Mouse (Mus musculus) midbrain, embryonic 13.5 days (tissue): ENCODE results near the gene Treml4. TPM values are rescaled to one million over a fixed set of nuclear protein-coding genes. Genes with fewer than 3 reads are reported as not detected.

Experiments
- ATAC-seq: fragments of 200-750 bp; cut with Nextera tagmentation; 2 replicates; pipeline ENCODE4 v1.8.0; 2017; ENCODE audit warnings: mild to moderate bottlenecking, moderate TSS enrichment, moderate library complexity
- H3K27ac ChIP-seq: fragments of 300-500 bp; sonication (generic); 2 replicates; pipeline ENCODE4 v1.5.1; 2015; ENCODE audit warnings: inconsistent platforms, mild to moderate bottlenecking, moderate library complexity
- H3K27me3 ChIP-seq: fragments of 300-500 bp; sonication (generic); 2 replicates; pipeline ENCODE4 v1.6.1; 2015; ENCODE audit warnings: mild to moderate bottlenecking, inconsistent platforms
- H3K36me3 ChIP-seq: fragments of 300-500 bp; sonication (generic); 2 replicates; pipeline ENCODE4 v1.6.1; 2015; ENCODE audit warnings: mild to moderate bottlenecking, inconsistent platforms
- H3K4me1 ChIP-seq: fragments of 300-500 bp; sonication (generic); replicated peaks from 2 replicates; pipeline ENCODE4 v1.6.1; 2015; ENCODE audit warnings: inconsistent platforms
- H3K4me2 ChIP-seq: fragments of 300-500 bp; sonication (generic); replicated peaks from 2 replicates; pipeline ENCODE4 v1.6.1; 2015; ENCODE audit warnings: moderate library complexity, mild to moderate bottlenecking, inconsistent platforms
- H3K4me3 ChIP-seq: fragments of 300-500 bp; sonication (generic); replicated peaks from 2 replicates; pipeline ENCODE4 v1.5.1; 2015; ENCODE audit warnings: mild to moderate bottlenecking, inconsistent platforms
- H3K9ac ChIP-seq: fragments of 300-500 bp; sonication (generic); replicated peaks from 2 replicates; pipeline ENCODE4 v1.6.1; 2015; ENCODE audit warnings: mild to moderate bottlenecking, inconsistent platforms
- H3K9me3 ChIP-seq: fragments of 300-500 bp; sonication (generic); 2 replicates; pipeline ENCODE4 v1.6.1; 2016; ENCODE audit warnings: mild to moderate bottlenecking, inconsistent platforms
- WGBS: fragments of 180-500 bp; shearing (Covaris S2); methylation state at CpG from one replicate; pipeline ENCODE4 v1.1.7; 2015; 5-methylcytosine and 5-hydroxymethylcytosine counted together
- polyA plus RNA-seq: library from polyadenylated mRNA; unstranded; fragments of >200 nt; fragmentation: Nextera tagmentation; extraction: Ambion mirVana; gene quantifications from 2 replicates; pipeline ENCODE4 v1.2.1, GENCODE M21; 2015

Gene Treml4
- polyA plus RNA-seq = 0.20 and 0.30 TPM in 2 replicates

DNA sequence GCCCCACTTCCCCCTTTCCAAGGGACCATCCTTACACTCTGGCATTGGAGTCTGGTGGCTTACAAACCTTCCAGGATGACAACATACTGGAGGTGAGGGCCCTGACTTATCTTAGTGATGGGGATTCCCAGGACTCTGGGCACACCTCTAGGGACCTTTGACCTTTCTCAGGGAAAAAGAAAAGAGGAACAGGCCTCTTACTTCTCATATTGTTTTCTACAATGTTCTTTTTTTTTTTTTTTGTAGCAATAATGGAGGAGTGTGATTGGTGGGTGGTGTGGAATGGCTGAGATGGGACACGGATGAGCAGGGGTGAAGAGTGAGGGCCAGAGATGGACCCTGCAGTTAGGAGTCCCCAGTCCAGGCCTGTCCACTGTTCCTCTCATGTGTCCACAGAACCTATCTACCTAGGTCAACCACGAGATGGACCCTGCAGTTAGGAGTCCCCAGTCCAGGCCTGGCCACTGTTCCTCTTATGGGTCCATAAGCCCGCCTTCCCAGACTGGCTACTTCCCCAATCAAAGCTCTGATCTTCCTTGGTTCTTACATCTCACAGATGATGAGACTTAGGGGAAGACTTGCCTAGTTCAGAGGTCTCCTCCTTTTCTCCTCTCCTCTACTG lies at the start of gene Treml4:
Treml4 (plus strand) TSS at position 555 of the 622 bp plus-strand sequence.
- no peak within 1 kb of the TSS for H3K4me2 ChIP-seq
- no peak for ATAC-seq
- WGBS = 86% methylated on average over 3 of the region's 3 CpGs
- H3K36me3 ChIP-seq = no peaks in the 10 kb centered on the region
- no peaks in the 10 kb centered on the region for H3K27me3 ChIP-seq
- H3K4me1 ChIP-seq = no peaks in the 10 kb centered on the region
- no peak within 1 kb of the TSS for H3K27ac ChIP-seq
- H3K4me3 ChIP-seq = no peak within 1 kb of the TSS
- H3K9me3 ChIP-seq = peaks cover 7% of the 10 kb centered on the region
- no peak within 1 kb of the TSS for H3K9ac ChIP-seq

DNA sequence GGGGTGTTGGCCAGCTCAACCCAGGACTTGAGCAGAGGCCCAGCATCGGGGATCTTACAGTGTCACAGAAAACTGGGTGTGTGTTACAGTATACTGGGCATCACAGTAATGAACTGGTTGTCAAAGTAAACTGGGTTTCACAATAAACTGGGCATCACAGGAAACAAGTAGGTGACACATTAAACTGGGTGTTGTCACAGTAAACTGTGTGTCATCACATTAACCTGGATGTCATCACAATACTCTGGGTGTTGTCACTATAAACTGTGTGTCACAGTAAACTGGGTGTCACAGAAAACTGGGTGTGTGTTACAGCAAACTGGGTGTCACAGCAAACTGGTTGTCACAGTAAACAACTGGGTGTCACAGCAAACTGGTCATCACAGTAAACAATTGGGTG lies 48.7 kb upstream of the Treml4 start:
- Histone ChIP-seq H3K27me3 (no peaks in the 10 kb centered on the region), H3K36me3 (no peaks in the 10 kb centered on the region), H3K4me2 (no peak overlapping the region), H3K27ac (no peak overlapping the region), H3K4me1 (no peaks in the 10 kb centered on the region), H3K9me3 (no peaks in the 10 kb centered on the region), H3K4me3 (no peak overlapping the region), H3K9ac (no peak overlapping the region)
- ATAC-seq = no peak
- 98% methylated on average over 1 of the region's 1 CpGs for WGBS

DNA sequence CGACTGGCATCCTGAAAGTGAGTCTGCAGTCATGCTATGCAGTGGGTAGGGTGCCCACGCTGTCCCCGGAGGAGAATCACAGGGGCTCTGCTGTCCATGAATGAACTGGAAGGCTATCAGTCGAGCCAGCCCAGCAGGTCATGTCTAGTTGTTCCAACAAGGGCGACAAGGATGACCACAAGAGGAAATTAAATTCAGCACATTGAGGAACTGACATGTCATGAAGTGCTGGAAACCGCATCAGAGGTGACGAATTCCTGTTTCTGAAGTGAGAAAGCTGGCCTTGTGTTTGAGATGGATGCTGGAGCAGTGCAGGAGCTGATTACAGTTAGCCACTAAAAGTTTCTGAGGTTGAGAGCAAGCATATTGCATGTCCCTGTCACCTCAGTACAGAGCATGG lies 33.4 kb upstream of the Treml4 start:
- Histone ChIP-seq H3K4me1 (no peaks in the 10 kb centered on the region), H3K36me3 (no peaks in the 10 kb centered on the region), H3K27me3 (no peaks in the 10 kb centered on the region), H3K4me2 (no peak overlapping the region), H3K9ac (no peak overlapping the region), H3K27ac (no peak overlapping the region), H3K9me3 (no peaks in the 10 kb centered on the region), H3K4me3 (no peak overlapping the region)
- WGBS = 86% methylated on average over 7 of the region's 7 CpGs
- ATAC-seq = no peak

DNA sequence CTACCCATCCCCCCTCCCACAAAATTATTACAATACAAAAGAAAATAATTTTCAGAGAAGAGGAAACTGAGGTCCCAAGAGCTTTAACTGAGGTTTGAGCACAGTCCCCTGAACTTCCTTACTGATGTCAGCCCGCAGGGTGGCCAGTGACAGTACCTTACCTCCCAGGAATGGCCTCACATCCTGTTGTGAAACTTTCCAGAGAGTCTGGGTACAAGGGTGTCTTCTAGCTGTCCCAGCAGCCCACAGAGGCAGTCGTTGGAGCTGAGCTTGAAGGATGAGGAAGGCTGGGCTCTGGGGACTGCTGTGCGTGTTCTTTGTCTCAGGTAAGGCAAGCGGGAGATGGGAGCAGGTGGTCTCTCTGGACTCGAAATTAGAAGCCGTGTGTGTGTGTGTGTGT lies 31.6 kb upstream of the Treml4 start, which contains the start of gene Trem1:
Trem1 (plus strand) TSS at position 251 of the 400 bp plus-strand sequence.
- Histone ChIP-seq H3K4me3 (no peak within 1 kb of the TSS), H3K9me3 (no peaks in the 10 kb centered on the region), H3K9ac (no peak within 1 kb of the TSS), H3K36me3 (no peaks in the 10 kb centered on the region), H3K27ac (no peak within 1 kb of the TSS), H3K4me1 (no peaks in the 10 kb centered on the region), H3K4me2 (no peak within 1 kb of the TSS), H3K27me3 (no peaks in the 10 kb centered on the region)
- no peak for ATAC-seq
- WGBS = 88% methylated on average over 6 of the region's 6 CpGs

DNA sequence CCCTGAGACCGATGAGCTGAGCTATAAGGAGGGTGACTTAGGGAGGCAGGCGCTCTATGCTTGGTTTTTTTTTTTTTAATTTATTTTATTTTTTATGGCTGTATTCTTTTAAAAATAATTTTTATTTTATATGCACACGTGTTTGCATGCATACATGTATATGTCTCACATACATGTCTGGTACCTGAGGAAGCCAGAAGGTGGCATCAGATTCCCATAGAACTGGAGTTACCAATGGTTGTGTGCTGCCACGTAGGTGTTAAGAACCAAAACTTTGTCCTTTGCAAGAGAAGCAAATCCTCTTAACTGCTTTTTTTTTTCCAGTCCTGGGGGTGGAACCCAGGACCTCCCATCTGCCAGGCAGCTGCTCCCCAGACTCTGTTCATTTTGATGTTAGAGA lies 30.3 kb upstream of the Treml4 start:
- H3K4me3 ChIP-seq = no peak overlapping the region
- H3K36me3 ChIP-seq = no peaks in the 10 kb centered on the region
- 0 out of 2 replicates have a peak, but pooled peaks cover 4% of the 10 kb centered on the region for H3K9me3 ChIP-seq
- H3K27ac ChIP-seq = no peak overlapping the region
- no peaks in the 10 kb centered on the region for H3K27me3 ChIP-seq
- no peak overlapping the region for H3K9ac ChIP-seq
- no peaks in the 10 kb centered on the region for H3K4me1 ChIP-seq
- no peak for ATAC-seq
- 82% methylated on average over 4 of the region's 4 CpGs for WGBS
- H3K4me2 ChIP-seq = no peak overlapping the region

DNA sequence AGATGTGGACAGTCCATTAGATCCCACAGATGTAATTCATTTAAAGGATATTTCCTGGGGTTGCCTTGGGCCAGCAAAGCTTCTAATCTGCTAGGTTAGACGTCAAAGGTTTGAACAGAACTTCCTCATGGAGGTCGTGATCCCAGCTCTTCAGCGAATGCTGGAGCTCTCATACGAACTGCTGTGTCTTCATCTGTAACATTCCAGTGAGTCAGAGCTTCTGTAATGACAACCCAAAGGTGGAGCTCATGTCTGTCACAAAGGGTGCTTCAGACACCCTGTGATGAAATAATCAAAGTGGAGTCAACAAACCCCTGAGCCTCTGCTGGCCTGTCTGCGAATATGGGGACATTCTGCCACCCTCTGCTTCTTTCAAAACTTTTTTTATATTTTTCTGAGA lies 29.5 kb upstream of the Treml4 start:
- Histone ChIP-seq H3K27ac (no peak overlapping the region), H3K36me3 (no peaks in the 10 kb centered on the region), H3K4me3 (no peak overlapping the region), H3K9ac (no peak overlapping the region), H3K27me3 (no peaks in the 10 kb centered on the region), H3K4me2 (no peak overlapping the region), H3K4me1 (no peaks in the 10 kb centered on the region), H3K9me3 (0 out of 2 replicates have a peak, but pooled peaks cover 4% of the 10 kb centered on the region)
- WGBS = 79% methylated on average over 5 of the region's 5 CpGs
- ATAC-seq = no peak

DNA sequence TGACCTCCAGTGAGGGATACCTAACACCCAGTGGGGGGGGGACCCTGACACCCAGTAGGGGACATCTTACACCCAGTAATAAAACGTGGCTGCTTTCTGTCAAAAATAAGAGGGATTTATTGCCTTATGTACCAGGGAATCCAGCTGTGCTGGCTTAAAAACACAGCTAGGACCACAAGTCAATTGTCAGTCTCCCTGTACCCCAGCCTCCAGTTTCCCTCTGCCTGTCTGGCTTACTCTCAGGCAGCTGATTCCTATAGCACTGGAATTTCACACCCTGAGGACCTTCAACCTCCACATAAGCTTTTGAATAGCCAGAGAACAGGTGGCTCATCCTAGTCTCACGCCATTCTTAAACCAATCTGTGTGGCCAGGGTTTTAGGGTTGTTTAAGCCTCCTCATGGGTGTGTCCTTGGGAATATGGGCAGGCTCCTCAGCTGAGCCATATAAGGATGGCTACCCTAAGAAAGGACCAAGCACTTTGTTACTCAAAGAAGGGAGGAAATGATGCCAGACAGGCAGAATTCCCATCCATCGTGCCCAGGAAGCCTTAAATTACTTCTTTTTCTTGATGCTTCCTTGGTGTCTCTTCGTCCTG lies 28.2 kb upstream of the Treml4 start:
- Histone ChIP-seq H3K9ac (no peak overlapping the region), H3K36me3 (no peaks in the 10 kb centered on the region), H3K4me2 (no peak overlapping the region), H3K27me3 (no peaks in the 10 kb centered on the region), H3K4me1 (no peaks in the 10 kb centered on the region), H3K9me3 (0 out of 2 replicates have a peak, but pooled peaks cover 4% of the 10 kb centered on the region), H3K27ac (no peak overlapping the region), H3K4me3 (no peak overlapping the region)
- no peak for ATAC-seq
- WGBS = 66% methylated on average over 4 of the region's 4 CpGs

- 92% methylated on average over 8 of the region's 8 CpGs for WGBS
- no peaks in the 10 kb centered on the region for H3K27me3 ChIP-seq
- H3K4me3 ChIP-seq = no peak overlapping the region
- H3K27ac ChIP-seq = no peak overlapping the region
- H3K9ac ChIP-seq = no peak overlapping the region
- ATAC-seq = no peak
- H3K36me3 ChIP-seq = no peaks in the 10 kb centered on the region
- H3K4me1 ChIP-seq = no peaks in the 10 kb centered on the region
- H3K9me3 ChIP-seq = 0 out of 2 replicates have a peak, but pooled peaks cover 4% of the 10 kb centered on the region
- no peak overlapping the region for H3K4me2 ChIP-seq
These were observed 26.5 kb upstream of the Treml4 start for GRCm38 (mm10) chr17:48237621-48238020.

DNA sequence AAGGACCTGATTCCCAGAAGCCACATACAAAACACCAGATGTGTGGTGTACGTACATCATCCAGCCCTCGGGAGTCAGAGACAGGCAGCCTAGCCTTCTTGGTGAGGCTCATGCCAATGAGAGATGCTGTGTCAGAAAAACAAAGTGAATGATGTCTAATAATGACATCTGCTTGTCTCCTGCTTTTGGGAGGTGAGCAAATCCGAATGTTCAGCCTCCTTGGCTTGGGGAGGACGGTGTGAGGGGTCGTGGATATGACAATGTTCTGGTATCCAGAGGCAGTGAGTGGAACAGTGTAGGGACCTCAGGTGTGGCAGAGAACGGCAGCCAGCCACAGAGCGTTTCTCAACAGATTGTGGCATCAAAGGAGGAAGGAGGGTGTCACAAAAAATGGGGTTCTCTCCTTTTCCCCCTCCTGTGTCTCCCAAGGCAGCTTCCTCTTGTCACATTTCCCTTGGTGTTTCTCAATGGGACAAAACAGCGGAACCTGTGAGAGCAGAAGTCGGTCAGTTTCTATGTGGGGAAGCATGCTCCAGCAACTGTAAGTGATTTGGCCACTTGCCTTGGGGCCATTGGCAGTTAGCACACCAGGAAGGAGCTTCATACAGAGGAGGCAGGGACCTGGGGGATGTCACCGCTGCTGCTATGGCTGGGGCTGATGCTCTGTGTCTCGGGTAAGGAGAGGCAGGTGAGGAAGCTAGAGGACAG lies 16.7 kb upstream of the Treml4 start, which contains the start of gene Trem3:
Trem3 (plus strand) TSS at position 557 of the 708 bp plus-strand sequence.
- no peak within 1 kb of the TSS for H3K4me3 ChIP-seq
- WGBS = 86% methylated on average over 11 of the region's 11 CpGs

DNA sequence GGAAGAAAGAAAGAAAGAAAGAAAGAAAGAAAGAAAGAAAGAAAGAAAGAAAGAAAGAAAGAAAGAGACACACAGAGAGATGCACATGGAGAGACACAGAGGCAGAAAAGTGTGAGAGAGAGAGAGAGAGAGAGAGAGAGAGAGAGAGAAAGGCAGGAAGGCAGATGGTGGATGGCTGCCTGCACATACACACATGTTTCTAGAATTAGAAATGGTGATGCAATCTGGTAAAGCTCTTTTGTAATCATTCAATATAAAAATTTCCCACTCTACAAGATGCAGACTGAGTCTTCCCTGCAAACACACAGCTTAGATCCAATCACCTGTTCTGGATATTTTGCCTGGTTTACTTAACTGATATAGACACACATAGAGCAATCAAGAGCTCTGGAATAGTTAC lies 15.1 kb upstream of the Treml4 start:
- no peaks in the 10 kb centered on the region for H3K36me3 ChIP-seq
- H3K27me3 ChIP-seq = no peaks in the 10 kb centered on the region
- H3K4me2 ChIP-seq = no peak overlapping the region
- no peak for ATAC-seq
- H3K27ac ChIP-seq = no peak overlapping the region
- H3K9ac ChIP-seq = no peak overlapping the region
- H3K4me1 ChIP-seq = no peaks in the 10 kb centered on the region
- no peak overlapping the region for H3K4me3 ChIP-seq
- H3K9me3 ChIP-seq = no peaks in the 10 kb centered on the region

More for the DNA sequence above, 16.7 kb upstream of the Treml4 start, which contains the start of gene Trem3:
- Histone ChIP-seq H3K27me3 (no peaks in the 10 kb centered on the region), H3K4me2 (no peak within 1 kb of the TSS), H3K4me1 (no peaks in the 10 kb centered on the region), H3K27ac (no peak within 1 kb of the TSS), H3K9ac (no peak within 1 kb of the TSS), H3K9me3 (no peaks in the 10 kb centered on the region), H3K36me3 (no peaks in the 10 kb centered on the region)
- ATAC-seq = no peak

DNA sequence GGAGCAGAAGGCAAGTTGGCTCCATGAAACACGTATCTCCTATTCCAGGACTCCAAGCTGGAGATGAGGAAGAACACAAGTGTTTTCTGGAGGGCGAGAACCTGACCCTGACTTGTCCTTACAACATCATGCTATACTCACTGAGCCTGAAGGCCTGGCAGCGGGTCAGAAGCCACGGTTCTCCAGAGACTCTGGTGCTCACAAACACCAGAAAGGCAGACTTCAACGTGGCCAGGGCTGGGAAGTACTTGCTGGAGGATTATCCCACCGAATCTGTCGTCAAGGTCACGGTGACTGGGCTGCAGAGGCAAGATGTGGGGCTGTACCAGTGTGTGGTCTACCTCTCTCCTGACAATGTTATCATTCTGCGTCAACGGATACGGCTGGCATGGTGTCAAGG lies 14.6 kb upstream of the Treml4 start:
- H3K36me3 ChIP-seq = no peaks in the 10 kb centered on the region
- ATAC-seq = no peak
- H3K4me1 ChIP-seq = no peaks in the 10 kb centered on the region
- no peak overlapping the region for H3K9ac ChIP-seq
- 87% methylated on average over 11 of the region's 11 CpGs for WGBS
- no peaks in the 10 kb centered on the region for H3K27me3 ChIP-seq
- no peak overlapping the region for H3K27ac ChIP-seq
- H3K4me2 ChIP-seq = no peak overlapping the region
- H3K9me3 ChIP-seq = no peaks in the 10 kb centered on the region
- H3K4me3 ChIP-seq = no peak overlapping the region

GRCm38 (mm10) chr17:48250631-48251030 lies 13.5 kb upstream of the Treml4 start:
- Histone ChIP-seq H3K36me3 (no peaks in the 10 kb centered on the region), H3K4me1 (no peaks in the 10 kb centered on the region), H3K27me3 (no peaks in the 10 kb centered on the region), H3K9ac (no peak overlapping the region), H3K4me3 (no peak overlapping the region), H3K4me2 (no peak overlapping the region), H3K27ac (no peak overlapping the region), H3K9me3 (no peaks in the 10 kb centered on the region)
- no peak for ATAC-seq
- WGBS = 94% methylated on average over 7 of the region's 7 CpGs
